Mouse (Mus musculus) midbrain, embryonic 10.5 days (tissue): Measurements from ENCODE around the gene Cat. TPM values are rescaled to one million over a fixed set of nuclear protein-coding genes. Genes with fewer than 3 reads are reported as not detected.

Source experiments
- DNase-seq: peaks from one replicate; pipeline ENCODE4 v3.0.0-alpha.2; 2017; ENCODE audit warnings: low spot score
- H3K27ac ChIP-seq: fragments of 300-500 bp; sonication (generic); replicated peaks from 2 replicates; pipeline ENCODE4 v1.5.1; 2016; ENCODE audit warnings: mild to moderate bottlenecking
- H3K27me3 ChIP-seq: fragments of 300-500 bp; sonication (generic); 2 replicates; pipeline ENCODE4 v1.6.1; 2016; ENCODE audit warnings: low read depth, mild to moderate bottlenecking; ENCODE audit not compliant: poor library complexity, severe bottlenecking
- H3K36me3 ChIP-seq: fragments of 300-500 bp; sonication (generic); 2 replicates; pipeline ENCODE4 v1.6.1; 2016; ENCODE audit warnings: mild to moderate bottlenecking, moderate library complexity
- H3K4me1 ChIP-seq: fragments of 300-500 bp; sonication (generic); 2 replicates; pipeline ENCODE4 v1.6.1; 2016
- H3K4me3 ChIP-seq: fragments of 300-500 bp; sonication (generic); 2 replicates; pipeline ENCODE4 v1.5.1; 2016; ENCODE audit warnings: mild to moderate bottlenecking, moderate library complexity
- H3K9me3 ChIP-seq: fragments of 300-500 bp; sonication (generic); replicated peaks from 2 replicates; pipeline ENCODE4 v1.6.1; 2016; ENCODE audit warnings: mild to moderate bottlenecking
- WGBS: fragments of 180-500 bp; shearing (Covaris S2); methylation state at CpG from one replicate; pipeline ENCODE4 v1.1.7; 2016; 5-methylcytosine and 5-hydroxymethylcytosine counted together
- polyA plus RNA-seq: library from polyadenylated mRNA; unstranded; fragments of >200 nt; fragmentation: Nextera tagmentation; extraction: Ambion mirVana; gene quantifications from 2 replicates; pipeline ENCODE4 v1.2.1, GENCODE M21; 2016

Gene Cat
- polyA plus RNA-seq, 1 experiment from 2014 or later: 102 TPM

- no peak for DNase-seq
- Histone ChIP-seq H3K4me3 (no peak overlapping the region), H3K27me3 (no peaks in the 10 kb centered on the region), H3K9me3 (no peaks in the 10 kb centered on the region), H3K27ac (no peak overlapping the region), H3K4me1 (peaks cover 4% of the 10 kb centered on the region; the same call in 1 of the 2 replicates), H3K36me3 (no peaks in the 10 kb centered on the region)
- 82% methylated on average over 4 of the region's 4 CpGs for WGBS
Observed at GRCm38 (mm10) chr2:103493827-103494226, 8.9 kb upstream of the Cat start.

- H3K27me3 ChIP-seq: no peaks in the 10 kb centered on the region
- no peaks in the 10 kb centered on the region for H3K36me3 ChIP-seq
- no peak overlapping the region for H3K4me3 ChIP-seq
- H3K4me1 ChIP-seq: peaks cover 4% of the 10 kb centered on the region; the same call in 1 of the 2 replicates
- no peak for DNase-seq
- H3K27ac ChIP-seq: no peak overlapping the region
- 93% methylated on average over 4 of the region's 4 CpGs for WGBS
- H3K9me3 ChIP-seq: no peaks in the 10 kb centered on the region
Observed at GRCm38 (mm10) chr2:103492526-103492925, 7.6 kb upstream of the Cat start.

GRCm38 (mm10) chr2:103483986-103484520 lies 907 bp downstream of the Cat start:
- Histone ChIP-seq H3K36me3 (no peaks in the 10 kb centered on the region; the same call in 1 of the 2 replicates), H3K27me3 (no peaks in the 10 kb centered on the region), H3K4me1 (peaks cover 29% of the 10 kb centered on the region), H3K9me3 (no peaks in the 10 kb centered on the region), H3K4me3 (peak overlapping the region; percentile 88), H3K27ac (peak overlapping the region; percentile 97)
- DNase-seq: no peak
- 47% methylated on average over 5 of the region's 5 CpGs for WGBS

- H3K36me3 ChIP-seq: no peaks in the 10 kb centered on the region; the same call in 1 of the 2 replicates
- DNase-seq: no peak
- H3K9me3 ChIP-seq: no peaks in the 10 kb centered on the region
- H3K4me1 ChIP-seq: peaks cover 29% of the 10 kb centered on the region
- H3K27ac ChIP-seq: no peak overlapping the region
- 88% methylated on average over 7 of the region's 7 CpGs for WGBS
- peak overlapping the region; percentile 88 for H3K4me3 ChIP-seq
- H3K27me3 ChIP-seq: no peaks in the 10 kb centered on the region
Observed at GRCm38 (mm10) chr2:103483289-103483985, 1.5 kb downstream of the Cat start.

- no peaks in the 10 kb centered on the region for H3K9me3 ChIP-seq
- H3K27me3 ChIP-seq: no peaks in the 10 kb centered on the region
- H3K36me3 ChIP-seq: peaks cover 1% of the 10 kb centered on the region
- H3K4me1 ChIP-seq: peaks cover 29% of the 10 kb centered on the region
- no peak overlapping the region for H3K27ac ChIP-seq
- DNase-seq: no peak
- H3K4me3 ChIP-seq: no peak overlapping the region
- WGBS: 93% methylated on average over 11 of the region's 11 CpGs
Observed at GRCm38 (mm10) chr2:103481314-103482231, 3.4 kb downstream of the Cat start.

- WGBS: 93% methylated on average over 4 of the region's 4 CpGs
- Histone ChIP-seq H3K9me3 (no peaks in the 10 kb centered on the region), H3K4me1 (peaks cover 23% of the 10 kb centered on the region), H3K27ac (no peak overlapping the region), H3K27me3 (no peaks in the 10 kb centered on the region), H3K4me3 (no peak overlapping the region), H3K36me3 (peaks cover 3% of the 10 kb centered on the region)
- DNase-seq: no peak
Observed at GRCm38 (mm10) chr2:103480871-103481270, 4.1 kb downstream of the Cat start.

- Histone ChIP-seq H3K4me1 (peaks cover 19% of the 10 kb centered on the region), H3K27me3 (no peaks in the 10 kb centered on the region), H3K9me3 (no peaks in the 10 kb centered on the region), H3K4me3 (no peak overlapping the region), H3K27ac (no peak overlapping the region), H3K36me3 (peaks cover 9% of the 10 kb centered on the region)
- WGBS: 86% methylated on average over 8 of the region's 8 CpGs
- DNase-seq: no peak
Observed at GRCm38 (mm10) chr2:103480240-103480639, 4.7 kb downstream of the Cat start.

- DNase-seq: no peak
- Histone ChIP-seq H3K27me3 (no peaks in the 10 kb centered on the region), H3K4me1 (peaks cover 7% of the 10 kb centered on the region), H3K9me3 (no peaks in the 10 kb centered on the region), H3K27ac (no peak overlapping the region), H3K4me3 (no peak overlapping the region), H3K36me3 (peaks cover 28% of the 10 kb centered on the region)
- 94% methylated on average over 3 of the region's 3 CpGs for WGBS
Observed at GRCm38 (mm10) chr2:103478326-103478725, 6.6 kb downstream of the Cat start.

GRCm38 (mm10) chr2:103477456-103477855 lies 7.5 kb downstream of the Cat start:
- no peak overlapping the region for H3K4me3 ChIP-seq
- H3K27ac ChIP-seq: no peak overlapping the region
- H3K9me3 ChIP-seq: no peaks in the 10 kb centered on the region
- no peaks in the 10 kb centered on the region for H3K4me1 ChIP-seq
- no peaks in the 10 kb centered on the region for H3K27me3 ChIP-seq
- no peak for DNase-seq
- 88% methylated on average over 4 of the region's 4 CpGs for WGBS
- H3K36me3 ChIP-seq: peaks cover 37% of the 10 kb centered on the region

GRCm38 (mm10) chr2:103476657-103477056 lies 8.3 kb downstream of the Cat start:
- H3K36me3 ChIP-seq: peaks cover 40% of the 10 kb centered on the region
- no peak overlapping the region for H3K27ac ChIP-seq
- no peak for DNase-seq
- no peak overlapping the region for H3K4me3 ChIP-seq
- H3K27me3 ChIP-seq: no peaks in the 10 kb centered on the region
- WGBS: 91% methylated on average over 11 of the region's 11 CpGs
- H3K9me3 ChIP-seq: no peaks in the 10 kb centered on the region
- H3K4me1 ChIP-seq: no peaks in the 10 kb centered on the region

GRCm38 (mm10) chr2:103476180-103476579 lies 8.8 kb downstream of the Cat start:
- Histone ChIP-seq H3K27me3 (no peaks in the 10 kb centered on the region), H3K27ac (no peak overlapping the region), H3K36me3 (peaks cover 45% of the 10 kb centered on the region), H3K4me1 (no peaks in the 10 kb centered on the region), H3K9me3 (no peaks in the 10 kb centered on the region), H3K4me3 (no peak overlapping the region)
- DNase-seq: no peak
- 93% methylated on average over 2 of the region's 2 CpGs for WGBS

GRCm38 (mm10) chr2:103473362-103473761 lies 11.6 kb downstream of the Cat start:
- Histone ChIP-seq H3K9me3 (no peaks in the 10 kb centered on the region), H3K27ac (no peak overlapping the region)
- DNase-seq: no peak

More at GRCm38 (mm10) chr2:103473362-103473761, 11.6 kb downstream of the Cat start:
- 96% methylated on average over 3 of the region's 3 CpGs for WGBS
- Histone ChIP-seq H3K36me3 (peaks cover 73% of the 10 kb centered on the region), H3K4me1 (no peaks in the 10 kb centered on the region), H3K4me3 (no peak overlapping the region), H3K27me3 (no peaks in the 10 kb centered on the region)
